Comparison of ENCODE assay signal across 32 mouse cellular contexts in genomic region chr2:93982457-93983235, GRCm38 (mm10). TPM values are rescaled to one million over a fixed set of nuclear protein-coding genes. Genes with fewer than 3 reads are reported as not detected.
DNase-seq lines count a peak whose midpoint lies in the region; ATAC-seq and TF ChIP-seq lines count a peak whose summit lies in the region.
"Had no signal": no experiment of that assay in that cellular context is flagged by ENCODE, and none has a peak within 500 bp of the region (broad histone marks: within the 10 kb centered on the region; RNA-seq: fewer than 3 reads in every experiment).

No protein-coding gene starts in this region.

- no peak for DNase-seq in testis, postnatal 10 days (ENCODE audit: low spot score)
- peak; percentile 74 for DNase-seq in lung, postnatal 0 days (ENCODE audit: low spot score)
- DNase-seq in adrenal gland, adult 18-20 months (ENCODE audit: low spot score in 2 of 2) = no peak
- no peak for DNase-seq in kidney, postnatal 4 days
- no peak for DNase-seq in heart, adult 18-20 months
- DNase-seq: adrenal gland, postnatal 14 days; cerebellum, adult 9-11 months; gastrocnemius, adult 2 months; heart, adult 11 months; heart, postnatal 36 days; kidney, adult 2 months; kidney, postnatal 14 days; layer of hippocampus, adult 9-11 months; right cerebral cortex, adult 18-20 months; thymus, postnatal 14 days had no signal

- H3K4me2 ChIP-seq in intestine, postnatal 0 days (replicated peaks; ENCODE audit: low read depth) = no peak overlapping the region
- no peak overlapping the region for H3K4me2 ChIP-seq in lung, postnatal 0 days (replicated peaks; ENCODE audit: low read depth, low read length)
- H3K4me2 ChIP-seq in stomach, embryonic 15.5 days = no peak overlapping the region
- H3K4me2 ChIP-seq: embryonic facial prominence, embryonic 12.5 days; forebrain, embryonic 15.5 days; hindbrain, embryonic 15.5 days; liver, embryonic 12.5 days; midbrain, embryonic 12.5 days had no signal

- H3K9ac ChIP-seq in intestine, postnatal 0 days (ENCODE audit: low read depth, low read length) = no peak overlapping the region
- H3K9ac ChIP-seq in lung, postnatal 0 days (replicated peaks; ENCODE audit: low read depth) = no peak overlapping the region
- H3K9ac ChIP-seq in stomach, embryonic 15.5 days = no peak overlapping the region
- H3K9ac ChIP-seq: embryonic facial prominence, embryonic 12.5 days; forebrain, embryonic 15.5 days; hindbrain, embryonic 15.5 days; liver, embryonic 12.5 days; midbrain, embryonic 12.5 days had no signal

- peaks cover 1% of the 10 kb centered on the region; the same call in 1 of the 2 replicates for H3K36me3 ChIP-seq in testis, adult 2 months (ENCODE audit: control insufficient read depth, insufficient read depth, low read length)
- peaks cover 50% of the 10 kb centered on the region for H3K36me3 ChIP-seq in intestine, postnatal 0 days (ENCODE audit: control insufficient read depth, insufficient read depth)
- H3K36me3 ChIP-seq in lung, postnatal 0 days (ENCODE audit: insufficient read depth, low read length) = peaks cover 10% of the 10 kb centered on the region
- peaks cover 2% of the 10 kb centered on the region; the same call in 1 of the 2 replicates for H3K36me3 ChIP-seq in stomach, embryonic 15.5 days

- WGBS in intestine, postnatal 0 days = 49% methylated on average over 4 of the region's 4 CpGs
- 39% methylated on average over 4 of the region's 4 CpGs for WGBS in lung, postnatal 0 days
- 53% methylated on average over 4 of the region's 4 CpGs for WGBS in stomach, embryonic 15.5 days

- H3K4me1 ChIP-seq in testis, adult 2 months (ENCODE audit: control insufficient read depth, insufficient read depth, low read length) = peaks cover under 1% of the 10 kb centered on the region; the same call in 1 of the 2 replicates
- no peaks in the 10 kb centered on the region for H3K4me1 ChIP-seq in intestine, postnatal 0 days (replicated peaks; ENCODE audit: control insufficient read depth, insufficient read depth, low read length)
- peaks cover 6% of the 10 kb centered on the region for H3K4me1 ChIP-seq in lung, postnatal 0 days (ENCODE audit: insufficient read depth, low read depth, low read length)
- H3K4me1 ChIP-seq in stomach, embryonic 15.5 days = peaks cover 14% of the 10 kb centered on the region; the same call in 1 of the 2 replicates
- H3K4me1 ChIP-seq: embryonic facial prominence, embryonic 12.5 days; liver, embryonic 12.5 days; midbrain, embryonic 12.5 days had no signal

- peak overlapping the region; percentile 64 for H3K4me3 ChIP-seq in testis, adult 2 months (ENCODE audit: control insufficient read depth, low read depth, low read length)
- H3K4me3 ChIP-seq in intestine, postnatal 0 days (ENCODE audit: low read depth, low read length) = no peak overlapping the region
- H3K4me3 ChIP-seq in lung, postnatal 0 days (ENCODE audit: low read depth, low read length) = no peak overlapping the region
- H3K4me3 ChIP-seq in stomach, embryonic 15.5 days (replicated peaks) = no peak overlapping the region
- H3K4me3 ChIP-seq: embryonic facial prominence, embryonic 12.5 days; erythroblast, embryonic 14.5 days; forebrain, embryonic 15.5 days; gastrocnemius, adult 2 months; hindbrain, embryonic 15.5 days; liver, embryonic 12.5 days; midbrain, embryonic 12.5 days had no signal

- H3K27ac ChIP-seq in testis, adult 2 months (ENCODE audit: control insufficient read depth, insufficient read depth, low read depth, low read length) = no peak overlapping the region; the same call in 1 of the 2 replicates
- peak overlapping the region; percentile 54 for H3K27ac ChIP-seq in intestine, postnatal 0 days (ENCODE audit: low read depth, low read length)
- H3K27ac ChIP-seq in lung, postnatal 0 days (ENCODE audit: low read length) = peak overlapping the region; percentile 80
- peak overlapping the region; percentile 41 for H3K27ac ChIP-seq in stomach, embryonic 15.5 days
- H3K27ac ChIP-seq: embryonic facial prominence, embryonic 12.5 days; forebrain, embryonic 15.5 days; gastrocnemius, adult 2 months; hindbrain, embryonic 15.5 days; liver, embryonic 12.5 days; midbrain, embryonic 12.5 days had no signal

- TF ChIP-seq EP300 in lung, postnatal 0 days (IDR thresholded peaks at IDR 0.05) = peak; percentile 96

- H3K9me3 ChIP-seq in intestine, postnatal 0 days (ENCODE audit: control insufficient read depth) = no peaks in the 10 kb centered on the region
- no peaks in the 10 kb centered on the region for H3K9me3 ChIP-seq in lung, postnatal 0 days (ENCODE audit: low read length)
- H3K9me3 ChIP-seq in stomach, embryonic 15.5 days = no peaks in the 10 kb centered on the region
- H3K9me3 ChIP-seq: embryonic facial prominence, embryonic 12.5 days; forebrain, embryonic 15.5 days; hindbrain, embryonic 15.5 days; liver, embryonic 12.5 days; midbrain, embryonic 12.5 days had no signal

- ATAC-seq in intestine, postnatal 0 days = no peak; the same call in 1 of the 2 replicates
- ATAC-seq in lung, postnatal 0 days = peak; percentile 84
- no peak for ATAC-seq in stomach, embryonic 15.5 days (ENCODE audit: insufficient read depth, low FRiP score, low read depth)
- ATAC-seq: forebrain, embryonic 15.5 days; liver, embryonic 12.5 days had no signal

- no peaks in the 10 kb centered on the region for H3K27me3 ChIP-seq in testis, adult 2 months (ENCODE audit: control insufficient read depth, insufficient read depth, low read length)
- H3K27me3 ChIP-seq in intestine, postnatal 0 days (replicated peaks; ENCODE audit: control insufficient read depth, insufficient read depth, low read length) = no peaks in the 10 kb centered on the region
- no peaks in the 10 kb centered on the region for H3K27me3 ChIP-seq in lung, postnatal 0 days (replicated peaks; ENCODE audit: insufficient read depth, low read length)
- no peaks in the 10 kb centered on the region for H3K27me3 ChIP-seq in stomach, embryonic 15.5 days (replicated peaks)
- H3K27me3 ChIP-seq: embryonic facial prominence, embryonic 12.5 days; forebrain, embryonic 15.5 days; hindbrain, embryonic 15.5 days had no signal

- TF ChIP-seq POLR2A in testis, adult 2 months (IDR thresholded peaks at IDR 0.05; ENCODE audit: control insufficient read depth, low read depth, low read length) = no peak

- TF ChIP-seq CTCF in testis, adult 2 months (IDR thresholded peaks at IDR 0.05; ENCODE audit: control insufficient read depth, insufficient read depth, insufficient replicate concordance, low read depth, low read length) = no peak
- peak; percentile 27; the same call in 1 of the 2 replicates for TF ChIP-seq CTCF in intestine, postnatal 0 days (IDR thresholded peaks at IDR 0.05; ENCODE audit: low read depth)
- TF ChIP-seq CTCF in lung, postnatal 0 days (IDR thresholded peaks at IDR 0.05) = peak; percentile 56

RNA-seq across cellular contexts. Expression of gene Gm27027, which starts 13.5 kb away (rescaled TPM):
- not detected in 2 replicates for polyA plus RNA-seq in testis, adult 2 months (2012; rRNA removed)
- polyA plus RNA-seq in intestine, postnatal 0 days (2015; fragmentation: Nextera tagmentation; extraction: Ambion mirVana) = not detected in 2 replicates
- not detected in 2 replicates for polyA plus RNA-seq in lung, postnatal 0 days (2015; fragmentation: Nextera tagmentation; extraction: Ambion mirVana)
- not detected in 2 replicates for polyA plus RNA-seq in stomach, embryonic 15.5 days (2015; fragmentation: Nextera tagmentation; extraction: Ambion mirVana)
- not detected for total RNA-seq in adrenal gland, adult 18-20 months (2021)
- not detected for total RNA-seq in heart, adult 18-20 months (2021)
- total RNA-seq: adrenal gland, postnatal 14 days; gastrocnemius, adult 2 months; heart, postnatal 36 days; left cerebral cortex, adult 8-10 months; megakaryocyte progenitor cell, adult 5-6 weeks; monocyte, adult 5-6 weeks had no signal
- polyA plus RNA-seq: brain, embryonic 14.5 days; C2C12; embryonic facial prominence, embryonic 12.5 days; erythroblast, embryonic 14.5 days; forebrain, embryonic 15.5 days; heart, embryonic 14.5 days; hindbrain, embryonic 15.5 days; kidney, adult 2 months; limb, embryonic 11.5 days; liver, embryonic 12.5 days; midbrain, embryonic 12.5 days; neural tube, embryonic 11.5 days had no signal

RNA-seq across cellular contexts. Expression of gene Gm13889, which starts 25.6 kb away (rescaled TPM):
- 7.6 and 8.3 TPM in 2 replicates for polyA plus RNA-seq in testis, adult 2 months (2012; rRNA removed)
- polyA plus RNA-seq in intestine, postnatal 0 days (2015; fragmentation: Nextera tagmentation; extraction: Ambion mirVana) = 33.7 and 35.4 TPM in 2 replicates
- 62.6 and 64.6 TPM in 2 replicates for polyA plus RNA-seq in lung, postnatal 0 days (2015; fragmentation: Nextera tagmentation; extraction: Ambion mirVana)
- 19.0 and 26.4 TPM in 2 replicates for polyA plus RNA-seq in stomach, embryonic 15.5 days (2015; fragmentation: Nextera tagmentation; extraction: Ambion mirVana)
- 10 to 100 TPM; 68.0 to 79.5 TPM for total RNA-seq in adrenal gland, adult 18-20 months (2021)
- 10 to 100 TPM in 1 of 2 experiments, 1 to 10 TPM in 1; 8.9 to 10.9 TPM for total RNA-seq in heart, adult 18-20 months (2021)
- total RNA-seq: megakaryocyte progenitor cell, adult 5-6 weeks; monocyte, adult 5-6 weeks had no signal

RNA-seq across cellular contexts. Expression of gene Alkbh3, which starts 28.0 kb away (rescaled TPM):
- polyA plus RNA-seq in testis, adult 2 months (2012; rRNA removed) = 164 and 167 TPM in 2 replicates
- polyA plus RNA-seq in intestine, postnatal 0 days (2015; fragmentation: Nextera tagmentation; extraction: Ambion mirVana) = 58.8 and 63.2 TPM in 2 replicates
- 46.1 and 59.9 TPM in 2 replicates for polyA plus RNA-seq in lung, postnatal 0 days (2015; fragmentation: Nextera tagmentation; extraction: Ambion mirVana)
- polyA plus RNA-seq in stomach, embryonic 15.5 days (2015; fragmentation: Nextera tagmentation; extraction: Ambion mirVana) = 62.7 TPM in 2 replicates
- 10 to 100 TPM; 43.4 to 58.2 TPM for total RNA-seq in adrenal gland, adult 18-20 months (2021)
- 10 to 100 TPM; 55.2 to 55.4 TPM for total RNA-seq in heart, adult 18-20 months (2021)
